Mouse (Mus musculus): ENCODE measurements around the gene Cldn3.

DNA sequence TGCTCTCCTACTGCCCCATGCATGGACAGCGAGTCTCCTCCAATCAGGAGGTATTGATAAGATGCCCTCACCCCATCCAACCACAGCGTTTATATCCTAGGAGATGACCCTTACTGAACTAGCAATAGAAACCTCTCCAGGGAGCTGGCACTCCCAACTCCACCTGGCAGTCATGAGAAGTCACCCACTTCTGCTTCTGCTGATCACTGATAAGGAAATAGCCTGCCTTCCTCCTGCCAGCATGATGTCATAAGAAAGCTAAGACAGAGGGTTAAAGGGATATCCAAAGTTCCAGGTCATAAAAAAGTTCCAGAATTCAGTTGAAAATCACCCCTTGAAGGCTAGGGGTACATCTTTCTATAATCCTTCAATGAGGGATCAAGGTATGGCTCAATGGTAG is 9.8 kb upstream of the Cldn3 start:
- TF ChIP-seq POLR2A (IDR thresholded peaks at IDR 0.05; ENCODE audit: borderline replicate concordance, low read depth, low read length), result no peak
- no peak for TF ChIP-seq CTCF (IDR thresholded peaks at IDR 0.05; ENCODE audit: low read depth, low read length)

All from bone marrow macrophage, adult 2 months (primary cell).